Mouse (Mus musculus) heart, postnatal 0 days (tissue): ENCODE measurements around the gene Slamf9. TPM values are rescaled to one million over a fixed set of nuclear protein-coding genes. Genes with fewer than 3 reads are reported as not detected.
A peak's percentile ranks its signal among the peaks of the same experiment; 100 is the strongest.

ENCODE experiments used
- ATAC-seq: fragments of 200-750 bp; cut with Nextera tagmentation; 2 replicates; pipeline ENCODE4 v1.8.0; 2017; ENCODE audit warnings: low read depth, moderate number of reproducible peaks, moderate library complexity; ENCODE audit not compliant: insufficient read depth
- DNase-seq: peaks from one replicate; pipeline ENCODE4 v3.0.0-alpha.2; 2016; ENCODE audit warnings: low spot score
- H3K27ac ChIP-seq: fragments of 300-500 bp; sonication (generic); 2 replicates; pipeline ENCODE4 v1.5.1; 2014; ENCODE audit warnings: low read depth, mild to moderate bottlenecking
- H3K27me3 ChIP-seq: fragments of 300-500 bp; sonication (generic); 2 replicates; pipeline ENCODE4 v1.6.1; 2014; ENCODE audit warnings: low read length, mixed read lengths; ENCODE audit not compliant: control insufficient read depth, insufficient read depth
- H3K36me3 ChIP-seq: fragments of 300-500 bp; sonication (generic); replicated peaks from 2 replicates; pipeline ENCODE4 v1.6.1; 2014; ENCODE audit warnings: low read length, mixed read lengths; ENCODE audit not compliant: control insufficient read depth, insufficient read depth
- H3K4me1 ChIP-seq: fragments of 300-500 bp; sonication (generic); 2 replicates; pipeline ENCODE4 v1.6.1; 2014; ENCODE audit warnings: antibody characterized with exemption; ENCODE audit not compliant: control insufficient read depth, insufficient read depth
- H3K4me2 ChIP-seq: fragments of 300-500 bp; sonication (generic); 2 replicates; pipeline ENCODE4 v1.6.1; 2014; ENCODE audit warnings: low read depth, mild to moderate bottlenecking, low read length, moderate library complexity
- H3K4me3 ChIP-seq: fragments of 300-500 bp; sonication (generic); 2 replicates; pipeline ENCODE4 v1.5.1; 2014; ENCODE audit warnings: low read depth, low read length
- H3K9ac ChIP-seq: fragments of 300-500 bp; sonication (generic); replicated peaks from 2 replicates; pipeline ENCODE4 v1.6.1; 2014; ENCODE audit warnings: low read depth, low read length, mixed read lengths
- H3K9me3 ChIP-seq: fragments of 300-500 bp; sonication (generic); replicated peaks from 2 replicates; pipeline ENCODE4 v1.6.1; 2016; ENCODE audit warnings: low read length; ENCODE audit not compliant: control insufficient read depth
- CTCF ChIP-seq: IDR thresholded peaks from 2 replicates; pipeline ENCODE4 v1.5.1; 2016; ENCODE audit warnings: antibody characterized with exemption, control low read depth, low read depth
- EP300 ChIP-seq: IDR thresholded peaks from 2 replicates; pipeline ENCODE4 v1.6.1; 2016; ENCODE audit warnings: antibody characterized with exemption, low read depth
- WGBS: fragments of 180-500 bp; shearing (Covaris S2); extraction: QIAGEN DNeasy Blood & Tissue Kit; methylation state at CpG from one replicate; pipeline ENCODE4 v1.1.7; 2014; 5-methylcytosine and 5-hydroxymethylcytosine counted together
- polyA plus RNA-seq: library from polyadenylated mRNA; unstranded; fragments of >200 nt; fragmentation: Nextera tagmentation; extraction: Ambion mirVana; gene quantifications from 2 replicates; pipeline ENCODE4 v1.2.1, GENCODE M21; 2015
- total RNA-seq: library from RNA; depleted of rRNA; stranded (reverse); fragments of >200 nt; gene quantifications from 2 replicates; pipeline ENCODE4 v1.2.3, GENCODE M21; 2014; ENCODE audit warnings: low replicate concordance

Gene Slamf9
- total and polyA plus RNA-seq, 2 experiments from 2014 or later = 1.9 to 2.0 TPM

DNA sequence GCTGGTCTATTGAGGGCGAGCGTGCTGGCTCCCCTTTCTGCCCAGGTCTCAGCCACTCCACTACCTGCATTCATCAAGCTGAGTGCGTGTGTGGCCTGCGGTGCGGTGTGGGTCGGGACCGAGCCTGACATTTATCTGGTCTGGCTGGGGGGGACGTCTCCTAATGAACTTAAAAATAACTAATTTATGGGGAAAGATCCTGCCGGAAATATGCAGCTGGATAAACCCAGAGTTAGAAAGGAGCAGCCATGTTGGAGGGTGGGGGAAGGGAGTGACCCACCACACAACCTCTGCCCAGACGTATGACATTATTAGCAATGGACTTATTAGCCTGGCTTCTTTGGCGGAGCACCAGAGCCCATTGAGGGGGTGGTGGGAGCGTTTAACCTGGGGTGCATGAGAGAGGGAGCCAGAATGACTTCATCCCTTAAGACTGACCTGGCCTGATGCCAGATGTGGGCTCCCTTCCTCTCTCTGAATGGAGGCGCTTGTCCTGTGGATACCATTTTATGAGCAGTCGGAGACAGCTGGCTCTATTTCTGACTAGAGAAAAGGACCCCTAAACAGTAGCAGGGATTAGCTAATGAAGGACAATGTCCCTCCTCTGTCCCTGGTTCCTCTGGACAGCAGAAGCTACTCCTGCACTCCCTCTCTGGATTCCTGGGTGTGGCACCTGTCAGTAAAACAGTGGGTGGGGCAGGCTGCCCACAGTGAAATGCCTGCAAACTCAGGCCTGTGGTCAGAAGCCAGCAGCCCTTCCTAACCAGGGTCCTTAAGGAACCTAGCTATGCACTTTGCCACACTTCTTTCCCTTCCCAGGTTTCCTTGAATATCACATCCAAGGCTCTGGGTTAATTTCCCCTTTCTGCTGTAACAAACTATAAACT is 28.2 kb downstream of the Slamf9 start:
- DNase-seq (peak; percentile 49), ATAC-seq (no peak)
- Histone ChIP-seq H3K4me3 (peak overlapping the region; percentile 65), H3K27me3 (no peaks in the 10 kb centered on the region), H3K9ac (peak overlapping the region; percentile 18), H3K4me1 (peaks cover 32% of the 10 kb centered on the region), H3K4me2 (peak overlapping the region; percentile 63), H3K9me3 (no peaks in the 10 kb centered on the region), H3K27ac (peak overlapping the region; percentile 92), H3K36me3 (peaks cover 38% of the 10 kb centered on the region)
- 19% methylated on average over 14 of the region's 14 CpGs for WGBS
- TF ChIP-seq EP300 (no peak), CTCF (no peak)

DNA sequence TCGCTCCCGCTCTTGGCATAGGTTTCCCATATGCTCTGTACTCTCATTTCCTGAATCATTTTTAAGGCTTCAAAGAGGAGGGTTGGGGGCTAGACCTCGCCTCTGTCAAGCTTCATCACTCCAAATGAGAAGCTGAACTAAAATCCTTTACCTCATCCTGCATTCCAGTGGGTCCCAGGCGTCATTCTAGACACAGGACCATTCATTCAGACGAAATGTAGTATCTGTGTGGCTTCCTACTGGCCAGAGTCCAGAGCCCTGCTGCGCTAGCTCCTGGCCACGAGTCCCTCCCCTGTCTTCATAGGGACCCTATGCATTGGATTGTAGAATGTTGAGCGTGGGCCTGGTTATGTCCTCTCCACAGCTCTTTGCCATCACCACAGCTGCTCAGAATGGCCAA is 29.6 kb downstream of the Slamf9 start:
- Histone ChIP-seq H3K27ac (no peak overlapping the region), H3K4me1 (peaks cover 26% of the 10 kb centered on the region), H3K36me3 (peaks cover 44% of the 10 kb centered on the region), H3K9me3 (no peaks in the 10 kb centered on the region), H3K27me3 (no peaks in the 10 kb centered on the region), H3K9ac (no peak overlapping the region), H3K4me2 (peak overlapping the region; percentile 63; the same call in 1 of the 2 replicates), H3K4me3 (0 out of 2 replicates have a peak overlapping the region, but pooled peaks have one; percentile 18)
- DNase-seq = no peak
- ATAC-seq = no peak
- WGBS = 55% methylated on average over 8 of the region's 8 CpGs
- TF ChIP-seq EP300 = no peak
- TF ChIP-seq CTCF = no peak

DNA sequence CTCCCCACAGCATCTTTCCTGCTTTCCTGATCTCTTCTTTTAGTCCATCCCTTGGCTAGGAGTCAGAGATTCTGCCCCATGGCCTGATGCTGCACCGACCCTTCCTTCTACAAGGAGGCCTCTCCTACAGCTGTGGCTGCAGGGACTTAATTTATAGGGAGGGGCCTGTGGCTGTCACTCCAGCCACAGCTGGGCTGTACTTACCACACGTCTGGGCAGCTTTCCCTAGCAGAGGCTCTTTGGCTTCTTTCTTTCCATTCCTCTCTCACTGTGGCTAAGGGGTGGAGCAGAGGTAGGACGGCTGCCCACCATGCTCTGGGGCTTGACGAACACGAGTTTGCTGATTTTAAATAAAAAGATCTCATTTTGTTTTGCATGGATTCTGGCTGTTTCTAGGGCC is 31.8 kb downstream of the Slamf9 start:
- H3K36me3 ChIP-seq = peaks cover 44% of the 10 kb centered on the region
- H3K27me3 ChIP-seq = no peaks in the 10 kb centered on the region
- no peak overlapping the region for H3K4me2 ChIP-seq
- no peak overlapping the region for H3K9ac ChIP-seq
- ATAC-seq (no peak), DNase-seq (no peak)
- WGBS = 56% methylated on average over 5 of the region's 5 CpGs
- no peaks in the 10 kb centered on the region for H3K9me3 ChIP-seq
- no peak overlapping the region for H3K4me3 ChIP-seq
- peak overlapping the region; percentile 26; the same call in 1 of the 2 replicates for H3K27ac ChIP-seq
- peaks cover 21% of the 10 kb centered on the region for H3K4me1 ChIP-seq
- TF ChIP-seq CTCF (no peak), EP300 (no peak)

DNA sequence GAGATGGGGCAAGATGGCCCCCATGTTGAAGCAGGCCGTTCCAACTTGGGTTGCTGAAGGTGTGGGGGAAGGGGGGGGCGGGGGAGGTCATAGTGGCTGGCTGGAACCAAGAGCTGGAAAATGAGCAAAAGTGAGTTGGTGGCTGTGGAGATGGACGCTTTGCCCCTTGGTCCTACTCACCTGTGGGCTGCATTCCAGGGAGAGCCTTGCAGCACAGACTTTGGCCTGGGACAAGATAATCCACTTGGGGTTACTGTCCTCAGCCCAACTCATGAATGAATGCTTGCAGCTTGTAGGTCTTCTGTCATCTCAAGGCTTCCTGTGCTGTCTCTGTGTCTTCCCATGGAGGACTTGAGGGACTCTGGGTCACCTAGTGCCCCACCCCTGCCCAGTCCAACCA is 32.5 kb downstream of the Slamf9 start:
- WGBS = 72% methylated on average over 3 of the region's 3 CpGs
- peaks cover 20% of the 10 kb centered on the region for H3K4me1 ChIP-seq

DNA sequence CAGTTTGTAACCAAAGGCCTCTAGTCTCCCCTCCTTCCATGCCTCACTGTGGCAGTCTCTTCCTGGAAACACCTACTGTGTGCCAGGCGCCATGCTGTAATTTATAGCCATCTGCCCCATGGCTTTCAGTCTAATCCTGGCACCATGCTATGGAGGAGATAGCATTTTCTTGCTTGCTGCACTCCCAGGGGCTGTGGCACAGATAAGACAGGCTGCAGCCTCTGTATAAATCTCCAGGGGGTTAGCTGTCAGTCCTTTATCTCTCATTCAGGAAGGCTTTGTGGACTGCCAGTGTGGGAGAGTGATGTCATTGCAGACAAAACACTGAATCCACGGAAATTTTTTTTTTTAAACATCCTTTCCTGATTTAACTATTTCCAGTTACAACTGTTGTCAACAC is 33.0 kb downstream of the Slamf9 start:
- Histone ChIP-seq H3K4me1 (peaks cover 23% of the 10 kb centered on the region), H3K9me3 (no peaks in the 10 kb centered on the region), H3K9ac (no peak overlapping the region), H3K4me2 (no peak overlapping the region), H3K27ac (peak overlapping the region; percentile 26), H3K27me3 (no peaks in the 10 kb centered on the region), H3K4me3 (no peak overlapping the region), H3K36me3 (peaks cover 44% of the 10 kb centered on the region)
- DNase-seq = no peak
- no peak for TF ChIP-seq CTCF
- 0 out of 2 replicates have a peak, but pooled peaks have one; percentile 6 for TF ChIP-seq EP300
- WGBS = 39% methylated on average over 2 of the region's 2 CpGs
- peak; percentile 24; the same call in 1 of the 2 replicates for ATAC-seq

More for the DNA sequence above, 32.5 kb downstream of the Slamf9 start:
- H3K27me3 ChIP-seq = no peaks in the 10 kb centered on the region
- no peak overlapping the region for H3K4me3 ChIP-seq
- H3K4me2 ChIP-seq = no peak overlapping the region
- DNase-seq (no peak), ATAC-seq (no peak)
- peaks cover 44% of the 10 kb centered on the region for H3K36me3 ChIP-seq
- H3K27ac ChIP-seq = peak overlapping the region; percentile 26; the same call in 1 of the 2 replicates
- no peak overlapping the region for H3K9ac ChIP-seq
- TF ChIP-seq CTCF = no peak
- no peak for TF ChIP-seq EP300
- H3K9me3 ChIP-seq = no peaks in the 10 kb centered on the region
